Mouse (Mus musculus): ENCODE measurements around the gene Snai3. TPM values are rescaled to one million over a fixed set of nuclear protein-coding genes. Genes with fewer than 3 reads are reported as not detected.

Snai3 gene
- polyA plus RNA-seq, 1 experiment = 1.3 TPM

GRCm38 (mm10) chr8:122462510-122462909 is 2.0 kb upstream of the Snai3 start:
- TF ChIP-seq MYOD1 (IDR thresholded peaks at IDR 0.05; ENCODE audit: control insufficient read depth in 1 of 3, insufficient read length in 2 of 3, low read depth in 2 of 3) (peak in 1 of 3 experiments; percentile 51), TCF12 (IDR thresholded peaks at IDR 0.05; ENCODE audit: insufficient read depth, poor library complexity, severe bottlenecking) (no peak), MYOG (IDR thresholded peaks at IDR 0.05; ENCODE audit: control insufficient read depth in 1 of 3, insufficient read depth in 1 of 3, insufficient read length in 2 of 3, low read depth in 2 of 3) (peak in 2 of 3 experiments; percentile 21 to 58)
- no peak overlapping the region for H3ac ChIP-seq (ENCODE audit: control insufficient read depth, insufficient read length)
- no peaks in the 10 kb centered on the region for H3K79me2 ChIP-seq (ENCODE audit: control insufficient read depth, insufficient read depth)
- H3K36me3 ChIP-seq (ENCODE audit: control insufficient read depth, insufficient read depth) = peaks cover 5% of the 10 kb centered on the region
- no peak overlapping the region for H3K4me3 ChIP-seq
- no peak overlapping the region for H3K4me2 ChIP-seq (ENCODE audit: low read depth)
- H3K27me3 ChIP-seq (ENCODE audit: control insufficient read depth, insufficient read depth, insufficient read length) = no peaks in the 10 kb centered on the region

GRCm38 (mm10) chr8:122461473-122462148 is 1.1 kb upstream of the Snai3 start:
- Histone ChIP-seq H3K27me3 (ENCODE audit: control insufficient read depth, insufficient read depth, insufficient read length) (no peaks in the 10 kb centered on the region), H3K4me2 (ENCODE audit: low read depth) (peak overlapping the region; percentile 74), H3K36me3 (ENCODE audit: control insufficient read depth, insufficient read depth) (no peaks in the 10 kb centered on the region), H3K79me2 (ENCODE audit: control insufficient read depth, insufficient read depth) (no peaks in the 10 kb centered on the region), H3K4me3 (no peak overlapping the region), H3ac (ENCODE audit: control insufficient read depth, insufficient read length) (no peak overlapping the region)
- TF ChIP-seq MYOD1 (IDR thresholded peaks at IDR 0.05; ENCODE audit: control insufficient read depth in 1 of 3, insufficient read length in 2 of 3, low read depth in 2 of 3) (no peak), MYOG (IDR thresholded peaks at IDR 0.05; ENCODE audit: control insufficient read depth in 1 of 3, insufficient read depth in 1 of 3, insufficient read length in 2 of 3, low read depth in 2 of 3) (no peak), TCF3 (IDR thresholded peaks at IDR 0.05; ENCODE audit: insufficient read length, low read depth) (no peak), POLR2A (IDR thresholded peaks at IDR 0.05; ENCODE audit: insufficient read length, low read depth) (no peak), TCF12 (IDR thresholded peaks at IDR 0.05; ENCODE audit: insufficient read depth, poor library complexity, severe bottlenecking) (no peak), POLR2AphosphoS2 (IDR thresholded peaks at IDR 0.05; ENCODE audit: insufficient read length, low read depth) (no peak), SRF (IDR thresholded peaks at IDR 0.05; ENCODE audit: control insufficient read depth, insufficient read length, low read depth) (no peak), E2F4 (IDR thresholded peaks at IDR 0.05; ENCODE audit: insufficient read depth) (no peak)

GRCm38 (mm10) chr8:122459990-122460389 is 543 bp downstream of the Snai3 start:
- Histone ChIP-seq H3K27me3 (ENCODE audit: control insufficient read depth, insufficient read depth, insufficient read length) (no peaks in the 10 kb centered on the region), H3K4me2 (ENCODE audit: low read depth) (peak overlapping the region; percentile 74), H3ac (ENCODE audit: control insufficient read depth, insufficient read length) (no peak overlapping the region), H3K4me3 (peak overlapping the region; percentile 7), H3K36me3 (ENCODE audit: control insufficient read depth, insufficient read depth) (no peaks in the 10 kb centered on the region), H3K79me2 (ENCODE audit: control insufficient read depth, insufficient read depth) (no peaks in the 10 kb centered on the region)
- TF ChIP-seq MYOG (IDR thresholded peaks at IDR 0.05; ENCODE audit: control insufficient read depth in 1 of 3, insufficient read depth in 1 of 3, insufficient read length in 2 of 3, low read depth in 2 of 3) = no peak
- no peak for TF ChIP-seq CEBPB (IDR thresholded peaks at IDR 0.05; ENCODE audit: insufficient read depth, poor library complexity, severe bottlenecking)
- no peak for TF ChIP-seq MYOD1 (IDR thresholded peaks at IDR 0.05; ENCODE audit: control insufficient read depth in 1 of 3, insufficient read length in 2 of 3, low read depth in 2 of 3)
- no peak for TF ChIP-seq USF1 (IDR thresholded peaks at IDR 0.05; ENCODE audit: low read depth)
- no peak for TF ChIP-seq POLR2A (IDR thresholded peaks at IDR 0.05; ENCODE audit: insufficient read length, low read depth)
- TF ChIP-seq E2F4 (IDR thresholded peaks at IDR 0.05; ENCODE audit: insufficient read depth) = no peak
- TF ChIP-seq SRF (IDR thresholded peaks at IDR 0.05; ENCODE audit: control insufficient read depth, insufficient read length, low read depth) = no peak
- TF ChIP-seq TCF12 (IDR thresholded peaks at IDR 0.05; ENCODE audit: insufficient read depth, poor library complexity, severe bottlenecking) = no peak
- TF ChIP-seq MAX (IDR thresholded peaks at IDR 0.05; ENCODE audit: low read depth) = no peak
- no peak for TF ChIP-seq POLR2AphosphoS2 (IDR thresholded peaks at IDR 0.05; ENCODE audit: insufficient read length, low read depth)
- TF ChIP-seq TCF3 (IDR thresholded peaks at IDR 0.05; ENCODE audit: insufficient read length, low read depth) = no peak
- TF ChIP-seq REST (IDR thresholded peaks at IDR 0.05; ENCODE audit: insufficient read depth, insufficient read length) = no peak

- H3K79me2 ChIP-seq (ENCODE audit: control insufficient read depth, insufficient read depth) = no peaks in the 10 kb centered on the region
- H3K36me3 ChIP-seq (ENCODE audit: control insufficient read depth, insufficient read depth) = no peaks in the 10 kb centered on the region
- H3ac ChIP-seq (ENCODE audit: control insufficient read depth, insufficient read length) = no peak overlapping the region
- no peak for TF ChIP-seq MYOD1 (IDR thresholded peaks at IDR 0.05; ENCODE audit: control insufficient read depth in 1 of 3, insufficient read length in 2 of 3, low read depth in 2 of 3)
- TF ChIP-seq REST (IDR thresholded peaks at IDR 0.05; ENCODE audit: insufficient read depth, insufficient read length) = no peak
- no peak for TF ChIP-seq MAX (IDR thresholded peaks at IDR 0.05; ENCODE audit: low read depth)
- TF ChIP-seq POLR2A (IDR thresholded peaks at IDR 0.05; ENCODE audit: insufficient read length, low read depth) = no peak
- TF ChIP-seq TCF3 (IDR thresholded peaks at IDR 0.05; ENCODE audit: insufficient read length, low read depth) = no peak
- TF ChIP-seq USF1 (IDR thresholded peaks at IDR 0.05; ENCODE audit: low read depth) = no peak
- TF ChIP-seq MYOG (IDR thresholded peaks at IDR 0.05; ENCODE audit: control insufficient read depth in 1 of 3, insufficient read depth in 1 of 3, insufficient read length in 2 of 3, low read depth in 2 of 3) = no peak
- TF ChIP-seq CEBPB (IDR thresholded peaks at IDR 0.05; ENCODE audit: insufficient read depth, poor library complexity, severe bottlenecking) = no peak
- no peak for TF ChIP-seq TCF12 (IDR thresholded peaks at IDR 0.05; ENCODE audit: insufficient read depth, poor library complexity, severe bottlenecking)
- TF ChIP-seq SRF (IDR thresholded peaks at IDR 0.05; ENCODE audit: control insufficient read depth, insufficient read length, low read depth) = no peak
- no peak for TF ChIP-seq POLR2AphosphoS2 (IDR thresholded peaks at IDR 0.05; ENCODE audit: insufficient read length, low read depth)
- TF ChIP-seq E2F4 (IDR thresholded peaks at IDR 0.05; ENCODE audit: insufficient read depth) = no peak
- H3K27me3 ChIP-seq (ENCODE audit: control insufficient read depth, insufficient read depth, insufficient read length) = peaks cover under 1% of the 10 kb centered on the region
- H3K4me2 ChIP-seq (ENCODE audit: low read depth) = peak overlapping the region; percentile 74
- no peak overlapping the region for H3K4me3 ChIP-seq
Measured at GRCm38 (mm10) chr8:122459218-122459900, 1.2 kb downstream of the Snai3 start.
